Mouse (Mus musculus) small intestine, adult 2 months (tissue): ENCODE results near the gene Stra6.

Experiments used
- CTCF ChIP-seq: fragments of 200-500 bp; IDR thresholded peaks from 2 replicates; pipeline ENCODE4 v1.5.1; 2012; ENCODE audit warnings: low read depth, mild to moderate bottlenecking, control low read depth, inconsistent platforms, low read length, moderate library complexity, mixed read lengths; ENCODE audit not compliant: insufficient replicate concordance, insufficient read length; ENCODE audit errors: extremely low read depth
- POLR2A ChIP-seq: fragments of 200-500 bp; IDR thresholded peaks from 2 replicates; pipeline ENCODE4 v1.6.1; 2012; ENCODE audit warnings: low read depth, mild to moderate bottlenecking, control low read depth, inconsistent platforms, low read length, moderate library complexity

GRCm38 (mm10) chr9:58048621-58049020 is 15.0 kb upstream of the Stra6 start:
- TF ChIP-seq CTCF = no peak
- no peak for TF ChIP-seq POLR2A
